Mouse (Mus musculus): ENCODE data around the gene Camkmt. TPM values are rescaled to one million over a fixed set of nuclear protein-coding genes. Genes with fewer than 3 reads are reported as not detected.

Gene Camkmt
- polyA plus RNA-seq, 1 experiment from 2014 or later: 20.2 TPM

- no peaks in the 10 kb centered on the region for H3K36me3 ChIP-seq (ENCODE audit: control insufficient read depth, insufficient read depth)
- ATAC-seq: no peak
- peaks cover 14% of the 10 kb centered on the region for H3K4me1 ChIP-seq (replicated peaks; ENCODE audit: control insufficient read depth, insufficient read depth, low read length)
- H3K4me3 ChIP-seq (replicated peaks; ENCODE audit: low read length): no peak overlapping the region
- H3K9ac ChIP-seq (replicated peaks; ENCODE audit: low read depth, low read length): no peak overlapping the region
- no peak overlapping the region for H3K27ac ChIP-seq (ENCODE audit: low read length)
- H3K4me2 ChIP-seq (ENCODE audit: low read length): no peak overlapping the region
- WGBS: 44% methylated on average over 19 of the region's 19 CpGs
- H3K9me3 ChIP-seq (ENCODE audit: control insufficient read depth, low read length): no peaks in the 10 kb centered on the region
- H3K27me3 ChIP-seq (replicated peaks; ENCODE audit: control insufficient read depth, insufficient read depth, low read length): no peaks in the 10 kb centered on the region; the same call in 1 of the 2 replicates
Measured at GRCm38 (mm10) chr17:85374100-85374833, 283.9 kb downstream of the Camkmt start.

- no peaks in the 10 kb centered on the region for H3K36me3 ChIP-seq (ENCODE audit: control insufficient read depth, insufficient read depth)
- H3K9me3 ChIP-seq (ENCODE audit: control insufficient read depth, low read length): no peaks in the 10 kb centered on the region
- H3K4me3 ChIP-seq (replicated peaks; ENCODE audit: low read length): no peak overlapping the region
- no peaks in the 10 kb centered on the region; the same call in 1 of the 2 replicates for H3K27me3 ChIP-seq (replicated peaks; ENCODE audit: control insufficient read depth, insufficient read depth, low read length)
- peaks cover 14% of the 10 kb centered on the region for H3K4me1 ChIP-seq (replicated peaks; ENCODE audit: control insufficient read depth, insufficient read depth, low read length)
- H3K4me2 ChIP-seq (ENCODE audit: low read length): no peak overlapping the region
- ATAC-seq: no peak
- 87% methylated on average over 8 of the region's 8 CpGs for whole genome bisulfite sequencing
- no peak overlapping the region for H3K9ac ChIP-seq (replicated peaks; ENCODE audit: low read depth, low read length)
- no peak overlapping the region for H3K27ac ChIP-seq (ENCODE audit: low read length)
Measured at GRCm38 (mm10) chr17:85374834-85375176, 284.5 kb downstream of the Camkmt start.

GRCm38 (mm10) chr17:85375523-85375922, 285.2 kb downstream of the Camkmt start:
- no peak for ATAC-seq
- no peak overlapping the region for H3K27ac ChIP-seq (ENCODE audit: low read length)
- no peak overlapping the region for H3K4me2 ChIP-seq (ENCODE audit: low read length)
- H3K9ac ChIP-seq (replicated peaks; ENCODE audit: low read depth, low read length): no peak overlapping the region
- no peaks in the 10 kb centered on the region for H3K9me3 ChIP-seq (ENCODE audit: control insufficient read depth, low read length)
- 39% methylated on average over 10 of the region's 10 CpGs for WGBS
- H3K4me1 ChIP-seq (replicated peaks; ENCODE audit: control insufficient read depth, insufficient read depth, low read length): peaks cover 14% of the 10 kb centered on the region
- no peak overlapping the region for H3K4me3 ChIP-seq (replicated peaks; ENCODE audit: low read length)
- no peaks in the 10 kb centered on the region; the same call in 1 of the 2 replicates for H3K27me3 ChIP-seq (replicated peaks; ENCODE audit: control insufficient read depth, insufficient read depth, low read length)
- no peaks in the 10 kb centered on the region for H3K36me3 ChIP-seq (ENCODE audit: control insufficient read depth, insufficient read depth)

GRCm38 (mm10) chr17:85377496-85377895, 287.1 kb downstream of the Camkmt start:
- Histone ChIP-seq H3K27me3 (replicated peaks; ENCODE audit: control insufficient read depth, insufficient read depth, low read length) (no peaks in the 10 kb centered on the region; the same call in 1 of the 2 replicates), H3K4me2 (ENCODE audit: low read length) (no peak overlapping the region)

GRCm38 (mm10) chr17:85379101-85379500, 288.7 kb downstream of the Camkmt start:
- Histone ChIP-seq H3K27ac (ENCODE audit: low read length) (no peak overlapping the region), H3K36me3 (ENCODE audit: control insufficient read depth, insufficient read depth) (no peaks in the 10 kb centered on the region), H3K4me1 (replicated peaks; ENCODE audit: control insufficient read depth, insufficient read depth, low read length) (peaks cover 16% of the 10 kb centered on the region), H3K4me3 (replicated peaks; ENCODE audit: low read length) (no peak overlapping the region), H3K4me2 (ENCODE audit: low read length) (no peak overlapping the region), H3K27me3 (replicated peaks; ENCODE audit: control insufficient read depth, insufficient read depth, low read length) (no peaks in the 10 kb centered on the region; the same call in 1 of the 2 replicates), H3K9me3 (ENCODE audit: control insufficient read depth, low read length) (no peaks in the 10 kb centered on the region), H3K9ac (replicated peaks; ENCODE audit: low read depth, low read length) (no peak overlapping the region)
- WGBS: 94% methylated on average over 7 of the region's 7 CpGs
- ATAC-seq: no peak

More at GRCm38 (mm10) chr17:85377496-85377895, 287.1 kb downstream of the Camkmt start:
- no peak for ATAC-seq
- H3K9me3 ChIP-seq (ENCODE audit: control insufficient read depth, low read length): no peaks in the 10 kb centered on the region
- H3K4me1 ChIP-seq (replicated peaks; ENCODE audit: control insufficient read depth, insufficient read depth, low read length): peaks cover 15% of the 10 kb centered on the region
- no peaks in the 10 kb centered on the region for H3K36me3 ChIP-seq (ENCODE audit: control insufficient read depth, insufficient read depth)
- H3K9ac ChIP-seq (replicated peaks; ENCODE audit: low read depth, low read length): no peak overlapping the region
- H3K4me3 ChIP-seq (replicated peaks; ENCODE audit: low read length): no peak overlapping the region
- 81% methylated on average over 8 of the region's 8 CpGs for WGBS
- H3K27ac ChIP-seq (ENCODE audit: low read length): no peak overlapping the region

- ATAC-seq: no peak
- 63% methylated on average over 8 of the region's 8 CpGs for WGBS
Measured at GRCm38 (mm10) chr17:85381578-85382223, 291.3 kb downstream of the Camkmt start.

GRCm38 (mm10) chr17:85382344-85382743, 292.0 kb downstream of the Camkmt start:
- Histone ChIP-seq H3K4me1 (replicated peaks; ENCODE audit: control insufficient read depth, insufficient read depth, low read length) (peaks cover 4% of the 10 kb centered on the region; the same call in 1 of the 2 replicates), H3K9me3 (ENCODE audit: control insufficient read depth, low read length) (no peaks in the 10 kb centered on the region), H3K4me3 (replicated peaks; ENCODE audit: low read length) (no peak overlapping the region), H3K9ac (replicated peaks; ENCODE audit: low read depth, low read length) (no peak overlapping the region), H3K36me3 (ENCODE audit: control insufficient read depth, insufficient read depth) (no peaks in the 10 kb centered on the region), H3K27ac (ENCODE audit: low read length) (no peak overlapping the region), H3K27me3 (replicated peaks; ENCODE audit: control insufficient read depth, insufficient read depth, low read length) (0 out of 2 replicates have a peak, but pooled peaks cover 6% of the 10 kb centered on the region), H3K4me2 (ENCODE audit: low read length) (no peak overlapping the region)
- no peak for ATAC-seq
- WGBS: 69% methylated on average over 4 of the region's 4 CpGs

More at GRCm38 (mm10) chr17:85381578-85382223, 291.3 kb downstream of the Camkmt start:
- Histone ChIP-seq H3K4me2 (ENCODE audit: low read length) (no peak overlapping the region), H3K27me3 (replicated peaks; ENCODE audit: control insufficient read depth, insufficient read depth, low read length) (0 out of 2 replicates have a peak, but pooled peaks cover 6% of the 10 kb centered on the region), H3K4me3 (replicated peaks; ENCODE audit: low read length) (no peak overlapping the region), H3K9me3 (ENCODE audit: control insufficient read depth, low read length) (no peaks in the 10 kb centered on the region), H3K27ac (ENCODE audit: low read length) (no peak overlapping the region), H3K4me1 (replicated peaks; ENCODE audit: control insufficient read depth, insufficient read depth, low read length) (peaks cover 4% of the 10 kb centered on the region; the same call in 1 of the 2 replicates), H3K9ac (replicated peaks; ENCODE audit: low read depth, low read length) (no peak overlapping the region), H3K36me3 (ENCODE audit: control insufficient read depth, insufficient read depth) (no peaks in the 10 kb centered on the region)

GRCm38 (mm10) chr17:85382906-85383305, 292.6 kb downstream of the Camkmt start:
- no peaks in the 10 kb centered on the region for H3K9me3 ChIP-seq (ENCODE audit: control insufficient read depth, low read length)
- H3K9ac ChIP-seq (replicated peaks; ENCODE audit: low read depth, low read length): no peak overlapping the region
- ATAC-seq: no peak
- peaks cover 4% of the 10 kb centered on the region; the same call in 1 of the 2 replicates for H3K4me1 ChIP-seq (replicated peaks; ENCODE audit: control insufficient read depth, insufficient read depth, low read length)
- no peaks in the 10 kb centered on the region for H3K36me3 ChIP-seq (ENCODE audit: control insufficient read depth, insufficient read depth)
- H3K4me2 ChIP-seq (ENCODE audit: low read length): no peak overlapping the region
- no peak overlapping the region for H3K27ac ChIP-seq (ENCODE audit: low read length)
- no peak overlapping the region for H3K4me3 ChIP-seq (replicated peaks; ENCODE audit: low read length)
- 91% methylated on average over 6 of the region's 6 CpGs for WGBS
- 0 out of 2 replicates have a peak, but pooled peaks cover 6% of the 10 kb centered on the region for H3K27me3 ChIP-seq (replicated peaks; ENCODE audit: control insufficient read depth, insufficient read depth, low read length)

GRCm38 (mm10) chr17:85393091-85393890, 302.9 kb downstream of the Camkmt start:
- peak overlapping the region; percentile 46 for H3K4me2 ChIP-seq (ENCODE audit: low read length)
- WGBS: 8% methylated on average over 16 of the region's 16 CpGs
- peaks cover 36% of the 10 kb centered on the region for H3K4me1 ChIP-seq (replicated peaks; ENCODE audit: control insufficient read depth, insufficient read depth, low read length)
- no peak overlapping the region for H3K9ac ChIP-seq (replicated peaks; ENCODE audit: low read depth, low read length)
- peaks cover 4% of the 10 kb centered on the region for H3K27me3 ChIP-seq (replicated peaks; ENCODE audit: control insufficient read depth, insufficient read depth, low read length)
- no peak overlapping the region for H3K4me3 ChIP-seq (replicated peaks; ENCODE audit: low read length)
- H3K9me3 ChIP-seq (ENCODE audit: control insufficient read depth, low read length): no peaks in the 10 kb centered on the region
- H3K36me3 ChIP-seq (ENCODE audit: control insufficient read depth, insufficient read depth): no peaks in the 10 kb centered on the region
- peak; percentile 21 for ATAC-seq
- H3K27ac ChIP-seq (ENCODE audit: low read length): peak overlapping the region; percentile 33; the same call in 1 of the 2 replicates
